Mouse (Mus musculus): Measurements from ENCODE around the gene Ttc7. TPM values are rescaled to one million over a fixed set of nuclear protein-coding genes. Genes with fewer than 3 reads are reported as not detected.

The Ttc7 gene
- total RNA-seq, 1 experiment from 2014 or later, result 44.6 TPM

GRCm38 (mm10) chr17:87326987-87327386 lies 44.3 kb downstream of the Ttc7 start:
- ATAC-seq (replicated peaks in 1 of 2; ENCODE audit: insufficient read depth in 1 of 2, low FRiP score in 2 of 2, low TSS enrichment in 1 of 2, low read depth in 1 of 2, poor library complexity in 2 of 2, severe bottlenecking in 2 of 2), result peak; percentile 89 to 94

- no peak for ATAC-seq (replicated peaks in 1 of 2; ENCODE audit: insufficient read depth in 1 of 2, low FRiP score in 2 of 2, low TSS enrichment in 1 of 2, low read depth in 1 of 2, poor library complexity in 2 of 2, severe bottlenecking in 2 of 2)
Observed at GRCm38 (mm10) chr17:87327645-87328044, 45.0 kb downstream of the Ttc7 start.

- ATAC-seq (replicated peaks in 1 of 2; ENCODE audit: insufficient read depth in 1 of 2, low FRiP score in 2 of 2, low TSS enrichment in 1 of 2, low read depth in 1 of 2, poor library complexity in 2 of 2, severe bottlenecking in 2 of 2), result no peak
Observed at GRCm38 (mm10) chr17:87328177-87328768, 45.6 kb downstream of the Ttc7 start.

GRCm38 (mm10) chr17:87329144-87329700 lies 46.5 kb downstream of the Ttc7 start:
- no peak for ATAC-seq (replicated peaks in 1 of 2; ENCODE audit: insufficient read depth in 1 of 2, low FRiP score in 2 of 2, low TSS enrichment in 1 of 2, low read depth in 1 of 2, poor library complexity in 2 of 2, severe bottlenecking in 2 of 2)

GRCm38 (mm10) chr17:87330250-87330920 lies 47.7 kb downstream of the Ttc7 start:
- ATAC-seq (replicated peaks in 1 of 2; ENCODE audit: insufficient read depth in 1 of 2, low FRiP score in 2 of 2, low TSS enrichment in 1 of 2, low read depth in 1 of 2, poor library complexity in 2 of 2, severe bottlenecking in 2 of 2), result no peak

GRCm38 (mm10) chr17:87330921-87331291 lies 48.2 kb downstream of the Ttc7 start:
- ATAC-seq (replicated peaks in 1 of 2; ENCODE audit: insufficient read depth in 1 of 2, low FRiP score in 2 of 2, low TSS enrichment in 1 of 2, low read depth in 1 of 2, poor library complexity in 2 of 2, severe bottlenecking in 2 of 2), result peak; percentile 14 to 25; a peak in 1 of 4 replicates

GRCm38 (mm10) chr17:87331336-87332141 lies 48.9 kb downstream of the Ttc7 start:
- no peak; a peak in 1 of 4 replicates for ATAC-seq (replicated peaks in 1 of 2; ENCODE audit: insufficient read depth in 1 of 2, low FRiP score in 2 of 2, low TSS enrichment in 1 of 2, low read depth in 1 of 2, poor library complexity in 2 of 2, severe bottlenecking in 2 of 2)

- ATAC-seq (replicated peaks in 1 of 2; ENCODE audit: insufficient read depth in 1 of 2, low FRiP score in 2 of 2, low TSS enrichment in 1 of 2, low read depth in 1 of 2, poor library complexity in 2 of 2, severe bottlenecking in 2 of 2), result no peak
Observed at GRCm38 (mm10) chr17:87332142-87332815, 49.6 kb downstream of the Ttc7 start.

GRCm38 (mm10) chr17:87332887-87333286 lies 50.2 kb downstream of the Ttc7 start:
- ATAC-seq (replicated peaks in 1 of 2; ENCODE audit: insufficient read depth in 1 of 2, low FRiP score in 2 of 2, low TSS enrichment in 1 of 2, low read depth in 1 of 2, poor library complexity in 2 of 2, severe bottlenecking in 2 of 2), result no peak

- no peak for ATAC-seq (replicated peaks in 1 of 2; ENCODE audit: insufficient read depth in 1 of 2, low FRiP score in 2 of 2, low TSS enrichment in 1 of 2, low read depth in 1 of 2, poor library complexity in 2 of 2, severe bottlenecking in 2 of 2)
Observed at GRCm38 (mm10) chr17:87334162-87334561, 51.5 kb downstream of the Ttc7 start.

GRCm38 (mm10) chr17:87335152-87335551 lies 52.5 kb downstream of the Ttc7 start:
- ATAC-seq (replicated peaks in 1 of 2; ENCODE audit: insufficient read depth in 1 of 2, low FRiP score in 2 of 2, low TSS enrichment in 1 of 2, low read depth in 1 of 2, poor library complexity in 2 of 2, severe bottlenecking in 2 of 2), result no peak

- no peak for ATAC-seq (replicated peaks in 1 of 2; ENCODE audit: insufficient read depth in 1 of 2, low FRiP score in 2 of 2, low TSS enrichment in 1 of 2, low read depth in 1 of 2, poor library complexity in 2 of 2, severe bottlenecking in 2 of 2)
Observed at GRCm38 (mm10) chr17:87335727-87336126, 53.0 kb downstream of the Ttc7 start.

- no peak for ATAC-seq (replicated peaks in 1 of 2; ENCODE audit: insufficient read depth in 1 of 2, low FRiP score in 2 of 2, low TSS enrichment in 1 of 2, low read depth in 1 of 2, poor library complexity in 2 of 2, severe bottlenecking in 2 of 2)
Observed at GRCm38 (mm10) chr17:87336910-87337309, 54.2 kb downstream of the Ttc7 start.

- no peak for ATAC-seq (replicated peaks in 1 of 2; ENCODE audit: insufficient read depth in 1 of 2, low FRiP score in 2 of 2, low TSS enrichment in 1 of 2, low read depth in 1 of 2, poor library complexity in 2 of 2, severe bottlenecking in 2 of 2)
Observed at GRCm38 (mm10) chr17:87337683-87338082, 55.0 kb downstream of the Ttc7 start.

GRCm38 (mm10) chr17:87339122-87339521 lies 56.4 kb downstream of the Ttc7 start:
- no peak for ATAC-seq (replicated peaks in 1 of 2; ENCODE audit: insufficient read depth in 1 of 2, low FRiP score in 2 of 2, low TSS enrichment in 1 of 2, low read depth in 1 of 2, poor library complexity in 2 of 2, severe bottlenecking in 2 of 2)

- no peak for ATAC-seq (replicated peaks in 1 of 2; ENCODE audit: insufficient read depth in 1 of 2, low FRiP score in 2 of 2, low TSS enrichment in 1 of 2, low read depth in 1 of 2, poor library complexity in 2 of 2, severe bottlenecking in 2 of 2)
Observed at GRCm38 (mm10) chr17:87343060-87343703, 60.5 kb downstream of the Ttc7 start.
